9 mouse cellular contexts compared by ENCODE assay signal in the genomic region with DNA sequence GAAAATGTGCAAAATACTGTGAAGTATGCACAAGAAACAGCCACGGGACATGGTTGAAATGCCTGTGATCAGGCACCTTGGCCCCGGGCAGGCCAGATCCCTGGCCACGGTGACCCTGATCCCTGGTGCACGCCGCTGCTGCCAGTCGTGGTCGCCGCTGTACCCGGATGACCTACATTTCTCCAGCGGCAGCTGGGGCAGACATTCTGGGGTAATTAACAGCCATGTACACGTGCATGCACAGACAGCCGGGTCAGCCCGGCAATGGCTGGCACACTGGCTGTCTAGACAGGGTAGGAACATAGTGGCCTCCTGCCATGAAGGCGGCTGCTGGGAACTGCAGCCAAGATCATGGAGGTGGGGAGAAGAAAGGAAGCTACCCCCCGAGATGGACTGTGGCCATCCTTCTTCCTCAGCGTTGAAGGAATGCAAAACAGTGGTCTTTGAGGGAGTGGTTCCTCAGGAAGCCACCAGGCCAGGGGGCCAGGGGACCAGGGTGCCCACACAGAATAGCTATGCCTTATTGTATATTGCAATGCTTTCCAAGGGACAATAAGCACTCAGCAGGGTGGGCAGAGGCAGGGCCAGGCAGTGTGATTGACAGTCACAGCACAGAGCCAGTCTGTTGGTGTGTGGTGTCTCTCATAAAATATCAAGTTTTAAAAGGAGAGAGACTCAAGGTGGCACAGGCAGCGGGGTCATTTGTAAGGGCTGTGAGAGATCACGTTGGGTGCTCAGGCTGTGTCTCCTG.
DNase-seq lines count a peak whose midpoint lies in the region; ATAC-seq and TF ChIP-seq lines count a peak whose summit lies in the region.
"Had no signal": no experiment of that assay in that cellular context is flagged by ENCODE, and none has a peak within 500 bp of the region (broad histone marks: within the 10 kb centered on the region; RNA-seq: fewer than 3 reads in every experiment).

No protein-coding gene starts in this region.

- no peaks in the 10 kb centered on the region for H3K9me3 ChIP-seq in embryonic facial prominence, embryonic 14.5 days (ENCODE audit: control insufficient read depth, low read length)
- H3K9me3 ChIP-seq in heart, embryonic 15.5 days (replicated peaks): no peaks in the 10 kb centered on the region
- H3K9me3 ChIP-seq in midbrain, embryonic 15.5 days: no peaks in the 10 kb centered on the region
- no peaks in the 10 kb centered on the region for H3K9me3 ChIP-seq in intestine, postnatal 0 days (ENCODE audit: control insufficient read depth)

- DNase-seq in ovary, postnatal 36 days (ENCODE audit: low spot score): peak; percentile 33
- DNase-seq in ovary, postnatal 10 days (ENCODE audit: low spot score): no peak
- peak; percentile 72 for DNase-seq in embryonic facial prominence, embryonic 14.5 days (ENCODE audit: low spot score)
- peak; percentile 69 to 87 for DNase-seq in kidney, postnatal 25 days

- H3K27ac ChIP-seq in embryonic facial prominence, embryonic 14.5 days (replicated peaks; ENCODE audit: low read depth, low read length): peak overlapping the region; percentile 58
- H3K27ac ChIP-seq in heart, embryonic 15.5 days: peak overlapping the region; percentile 49
- H3K27ac ChIP-seq in midbrain, embryonic 15.5 days: 0 out of 2 replicates have a peak overlapping the region, but pooled peaks have one; percentile 36
- H3K27ac ChIP-seq in intestine, postnatal 0 days (ENCODE audit: low read depth, low read length): no peak overlapping the region
- H3K27ac ChIP-seq: macrophage had no signal

- H3K4me2 ChIP-seq in embryonic facial prominence, embryonic 14.5 days (ENCODE audit: low read depth, low read length): no peak overlapping the region
- H3K4me2 ChIP-seq in heart, embryonic 15.5 days: no peak overlapping the region
- no peak overlapping the region for H3K4me2 ChIP-seq in midbrain, embryonic 15.5 days
- no peak overlapping the region for H3K4me2 ChIP-seq in intestine, postnatal 0 days (replicated peaks; ENCODE audit: low read depth)

- no peak overlapping the region for H3K4me3 ChIP-seq in embryonic facial prominence, embryonic 14.5 days (ENCODE audit: low read depth, low read length)
- no peak overlapping the region for H3K4me3 ChIP-seq in heart, embryonic 15.5 days
- no peak overlapping the region for H3K4me3 ChIP-seq in midbrain, embryonic 15.5 days
- no peak overlapping the region for H3K4me3 ChIP-seq in intestine, postnatal 0 days (ENCODE audit: low read depth, low read length)

- no peaks in the 10 kb centered on the region for H3K36me3 ChIP-seq in embryonic facial prominence, embryonic 14.5 days (ENCODE audit: control insufficient read depth, insufficient read depth, low read length)
- H3K36me3 ChIP-seq in heart, embryonic 15.5 days: no peaks in the 10 kb centered on the region
- no peaks in the 10 kb centered on the region for H3K36me3 ChIP-seq in midbrain, embryonic 15.5 days (replicated peaks)
- H3K36me3 ChIP-seq in intestine, postnatal 0 days (ENCODE audit: control insufficient read depth, insufficient read depth): no peaks in the 10 kb centered on the region

- H3K27me3 ChIP-seq in embryonic facial prominence, embryonic 14.5 days (replicated peaks; ENCODE audit: control insufficient read depth, insufficient read depth, low read length): no peaks in the 10 kb centered on the region
- no peaks in the 10 kb centered on the region for H3K27me3 ChIP-seq in heart, embryonic 15.5 days
- H3K27me3 ChIP-seq in midbrain, embryonic 15.5 days (replicated peaks): no peaks in the 10 kb centered on the region
- no peaks in the 10 kb centered on the region for H3K27me3 ChIP-seq in intestine, postnatal 0 days (replicated peaks; ENCODE audit: control insufficient read depth, insufficient read depth, low read length)

- H3K4me1 ChIP-seq in embryonic facial prominence, embryonic 14.5 days (ENCODE audit: control insufficient read depth, insufficient read depth, low read length): peaks cover 18% of the 10 kb centered on the region
- 0 out of 2 replicates have a peak, but pooled peaks cover 8% of the 10 kb centered on the region for H3K4me1 ChIP-seq in heart, embryonic 15.5 days (replicated peaks)
- H3K4me1 ChIP-seq in midbrain, embryonic 15.5 days: peaks cover 22% of the 10 kb centered on the region
- no peaks in the 10 kb centered on the region for H3K4me1 ChIP-seq in intestine, postnatal 0 days (replicated peaks; ENCODE audit: control insufficient read depth, insufficient read depth, low read length)

- peak; percentile 66; the same call in 1 of the 2 replicates for ATAC-seq in embryonic facial prominence, embryonic 14.5 days (ENCODE audit: low read depth)
- ATAC-seq in heart, embryonic 15.5 days (replicated peaks; ENCODE audit: insufficient number of reproducible peaks, insufficient read depth, low FRiP score, low read depth): peak; percentile 58; the same call in 1 of the 2 replicates
- peak; percentile 85 for ATAC-seq in midbrain, embryonic 15.5 days (replicated peaks)
- no peak for ATAC-seq in CD4-positive, CD25-positive, alpha-beta regulatory T cell, adult 4 months
- no peak for ATAC-seq in intestine, postnatal 0 days

- H3K9ac ChIP-seq in embryonic facial prominence, embryonic 14.5 days (ENCODE audit: low read depth, low read length): no peak overlapping the region
- no peak overlapping the region for H3K9ac ChIP-seq in heart, embryonic 15.5 days
- no peak overlapping the region for H3K9ac ChIP-seq in midbrain, embryonic 15.5 days
- H3K9ac ChIP-seq in intestine, postnatal 0 days (ENCODE audit: low read depth, low read length): no peak overlapping the region

- no peak for TF ChIP-seq CTCF in intestine, postnatal 0 days (IDR thresholded peaks at IDR 0.05; ENCODE audit: low read depth)

- WGBS in embryonic facial prominence, embryonic 14.5 days: 47% methylated on average over 18 of the region's 18 CpGs
- 70% methylated on average over 18 of the region's 18 CpGs for WGBS in heart, embryonic 15.5 days
- WGBS in midbrain, embryonic 15.5 days: 49% methylated on average over 18 of the region's 18 CpGs
- 79% methylated on average over 18 of the region's 18 CpGs for WGBS in intestine, postnatal 0 days

Comparison
In these comparisons a context has a peak if more than half of its experiments do, and no peak if none do; other contexts are left out.
1. ATAC-seq: peak in embryonic facial prominence, embryonic 14.5 days (single experiment), heart, embryonic 15.5 days (single experiment) and midbrain, embryonic 15.5 days (single experiment); none in CD4-positive, CD25-positive, alpha-beta regulatory T cell, adult 4 months (single experiment) and intestine, postnatal 0 days (single experiment).